Mouse (Mus musculus): Measurements from ENCODE around the gene Ttll1.

Gene Ttll1

GRCm38 (mm10) chr15:83510805-83511405, at the start of gene Ttll1:
Gene Ttll1, minus strand, starts transcription at chr15:83510893.
- in situ Hi-C loops (cut with MboI; ENCODE audit: low sequenced_read_pairs) = no loop called here

GRCm38 (mm10) chr15:83555161-83555974, 44.7 kb upstream of the Ttll1 start:
- in situ Hi-C loops (cut with MboI; ENCODE audit: low sequenced_read_pairs) = no loop called here

GRCm38 (mm10) chr15:83553831-83554230, 43.1 kb upstream of the Ttll1 start:
- in situ Hi-C loops (cut with MboI; ENCODE audit: low sequenced_read_pairs) = no loop called here

GRCm38 (mm10) chr15:83550137-83550536, 39.4 kb upstream of the Ttll1 start:
- in situ Hi-C loops (cut with MboI; ENCODE audit: low sequenced_read_pairs) = no loop called here

GRCm38 (mm10) chr15:83547144-83547543, 36.5 kb upstream of the Ttll1 start:
- in situ Hi-C loops (cut with MboI; ENCODE audit: low sequenced_read_pairs) = no loop called here

- in situ Hi-C loops (cut with MboI; ENCODE audit: low sequenced_read_pairs) = no loop called here
These were observed 35.3 kb upstream of the Ttll1 start for GRCm38 (mm10) chr15:83546029-83546428.

GRCm38 (mm10) chr15:83541647-83542287, 31.1 kb upstream of the Ttll1 start:
- in situ Hi-C loops (cut with MboI; ENCODE audit: low sequenced_read_pairs) = no loop called here

- in situ Hi-C loops (cut with MboI; ENCODE audit: low sequenced_read_pairs) = no loop called here
These were observed 29.2 kb upstream of the Ttll1 start for GRCm38 (mm10) chr15:83539905-83540304.

GRCm38 (mm10) chr15:83538855-83539254, 28.2 kb upstream of the Ttll1 start:
- in situ Hi-C loops (cut with MboI; ENCODE audit: low sequenced_read_pairs) = no loop called here

- in situ Hi-C loops (cut with MboI; ENCODE audit: low sequenced_read_pairs) = no loop called here
These were observed 25.2 kb upstream of the Ttll1 start for GRCm38 (mm10) chr15:83535890-83536231.

- in situ Hi-C loops (cut with MboI; ENCODE audit: low sequenced_read_pairs) = no loop called here
These were observed 24.5 kb upstream of the Ttll1 start for GRCm38 (mm10) chr15:83534960-83535889.

- in situ Hi-C loops (cut with MboI; ENCODE audit: low sequenced_read_pairs) = no loop called here
These were observed 21.9 kb upstream of the Ttll1 start for GRCm38 (mm10) chr15:83532606-83533005.

- in situ Hi-C loops (cut with MboI; ENCODE audit: low sequenced_read_pairs) = no loop called here
These were observed 21.3 kb upstream of the Ttll1 start for GRCm38 (mm10) chr15:83531961-83532469.

GRCm38 (mm10) chr15:83530688-83531087, 20.0 kb upstream of the Ttll1 start:
- in situ Hi-C loops (cut with MboI; ENCODE audit: low sequenced_read_pairs) = no loop called here

GRCm38 (mm10) chr15:83530233-83530632, 19.5 kb upstream of the Ttll1 start:
- in situ Hi-C loops (cut with MboI; ENCODE audit: low sequenced_read_pairs) = no loop called here

GRCm38 (mm10) chr15:83529765-83530164, 19.1 kb upstream of the Ttll1 start:
- in situ Hi-C loops (cut with MboI; ENCODE audit: low sequenced_read_pairs) = no loop called here

- in situ Hi-C loops (cut with MboI; ENCODE audit: low sequenced_read_pairs) = no loop called here
These were observed 18.2 kb upstream of the Ttll1 start for GRCm38 (mm10) chr15:83528892-83529291.

GRCm38 (mm10) chr15:83527747-83528146, 17.1 kb upstream of the Ttll1 start:
- in situ Hi-C loops (cut with MboI; ENCODE audit: low sequenced_read_pairs) = no loop called here

GRCm38 (mm10) chr15:83527092-83527437, 16.4 kb upstream of the Ttll1 start:
- in situ Hi-C loops (cut with MboI; ENCODE audit: low sequenced_read_pairs) = no loop called here

- in situ Hi-C loops (cut with MboI; ENCODE audit: low sequenced_read_pairs) = no loop called here
These were observed 15.9 kb upstream of the Ttll1 start, which contains the start of gene Bik for GRCm38 (mm10) chr15:83526424-83527091. Gene Bik, plus strand, starts transcription at chr15:83526862.
